Mouse (Mus musculus) heart, postnatal 10 days (tissue): ENCODE results near the gene Fads6. TPM values are rescaled to one million over a fixed set of nuclear protein-coding genes. Genes with fewer than 3 reads are reported as not detected.
A peak's percentile ranks its signal among the peaks of the same experiment; 100 is the strongest.

Experiments used
- DNase-seq, 2 experiments: peaks; one replicate each; pipeline ENCODE4 v3.0.0; 2021
- intact Hi-C: fragments of 180-260 bp; cut with DNase I; formaldehyde crosslinking; loops from one replicate; pipeline ENCODE4 v1.15.1; 2025
- total RNA-seq, 2 experiments: library from RNA; stranded (reverse); gene quantifications; 2 replicates each; pipeline ENCODE4 v1.2.3; 2021

Gene Fads6
- total RNA-seq, 2 experiments from 2014 or later, result 0.89 to 1.2 TPM

DNA sequence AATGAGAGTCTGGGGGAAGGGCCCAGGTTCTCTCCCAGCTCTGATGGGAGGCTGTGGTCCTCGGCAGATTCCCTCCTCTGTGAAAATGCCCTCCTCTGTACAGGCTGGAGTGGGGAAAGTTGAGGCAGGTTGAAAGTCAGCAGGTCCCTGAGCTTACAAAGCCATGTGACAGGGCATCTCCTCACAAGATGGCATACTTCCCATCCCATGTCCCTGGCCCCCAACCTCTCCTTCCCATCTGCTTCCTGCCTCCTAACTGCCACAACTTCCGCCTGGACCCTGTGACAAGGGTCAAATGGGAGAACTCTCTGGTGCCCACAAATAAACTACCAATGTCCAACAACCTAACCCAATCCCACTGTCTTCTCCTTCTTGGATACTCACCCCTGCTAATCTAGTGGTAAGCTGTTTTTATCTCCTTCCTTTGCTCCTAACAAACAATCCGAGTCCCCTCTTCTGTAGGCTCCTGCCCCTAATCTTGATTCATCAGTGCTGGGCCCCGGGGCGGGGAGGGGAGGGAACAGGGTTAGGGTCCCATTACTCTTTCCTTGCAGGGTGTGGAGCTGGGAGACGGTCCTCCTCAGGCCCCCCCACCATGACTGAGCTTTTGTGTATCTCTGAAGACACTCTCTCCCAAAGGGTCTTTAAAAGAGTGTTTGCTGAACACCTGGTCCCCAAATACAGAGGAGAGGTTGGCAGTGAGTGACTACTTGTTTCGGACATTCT, 33.2 kb downstream of the Fads6 start:
- no peak for DNase-seq
- intact Hi-C loops, result loop anchor here (1.0 kb wide), 1 partner anchor 61 kb away; no protein-coding TSS in a partner anchor

DNA sequence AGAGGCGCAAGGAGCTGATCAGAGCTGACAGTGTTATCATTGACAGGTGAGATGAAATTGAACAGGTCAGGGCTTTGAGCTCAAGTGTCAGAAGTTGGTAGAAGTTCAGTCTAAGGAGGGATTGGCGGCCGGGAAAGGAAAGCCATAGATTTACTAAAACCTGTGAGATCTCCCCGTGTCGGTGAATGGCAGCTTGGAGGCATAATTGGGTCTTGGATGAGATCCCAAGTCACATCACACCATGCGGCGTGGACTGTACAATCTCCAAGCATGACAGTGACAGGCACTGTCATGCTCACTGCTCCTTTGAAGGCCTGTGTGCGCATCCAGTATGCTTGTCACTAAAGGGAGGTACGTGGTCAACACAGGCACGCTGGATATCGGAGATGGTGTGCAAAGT, 34.5 kb downstream of the Fads6 start:
- intact Hi-C loops, result no loop called here
- no peak for DNase-seq

DNA sequence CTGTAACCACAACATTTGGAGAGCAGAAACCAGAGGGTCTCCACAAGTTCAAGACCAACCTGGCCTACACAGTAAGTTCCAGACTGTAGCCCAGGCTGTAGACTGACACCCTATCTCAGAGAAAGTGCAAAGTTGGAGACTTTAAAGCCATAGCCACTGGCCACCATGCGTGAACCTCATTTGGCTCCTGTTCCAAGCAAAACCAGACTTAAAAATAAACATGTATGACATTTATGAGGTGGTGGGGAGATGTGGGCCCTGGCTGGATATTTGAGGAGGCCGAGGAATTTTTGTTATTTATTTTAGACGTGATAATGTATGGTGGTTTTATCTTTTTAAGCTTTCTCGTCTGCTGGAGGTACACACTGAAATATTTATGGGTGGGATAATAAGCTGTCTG, 38.3 kb downstream of the Fads6 start:
- intact Hi-C loops, result no loop called here

DNA sequence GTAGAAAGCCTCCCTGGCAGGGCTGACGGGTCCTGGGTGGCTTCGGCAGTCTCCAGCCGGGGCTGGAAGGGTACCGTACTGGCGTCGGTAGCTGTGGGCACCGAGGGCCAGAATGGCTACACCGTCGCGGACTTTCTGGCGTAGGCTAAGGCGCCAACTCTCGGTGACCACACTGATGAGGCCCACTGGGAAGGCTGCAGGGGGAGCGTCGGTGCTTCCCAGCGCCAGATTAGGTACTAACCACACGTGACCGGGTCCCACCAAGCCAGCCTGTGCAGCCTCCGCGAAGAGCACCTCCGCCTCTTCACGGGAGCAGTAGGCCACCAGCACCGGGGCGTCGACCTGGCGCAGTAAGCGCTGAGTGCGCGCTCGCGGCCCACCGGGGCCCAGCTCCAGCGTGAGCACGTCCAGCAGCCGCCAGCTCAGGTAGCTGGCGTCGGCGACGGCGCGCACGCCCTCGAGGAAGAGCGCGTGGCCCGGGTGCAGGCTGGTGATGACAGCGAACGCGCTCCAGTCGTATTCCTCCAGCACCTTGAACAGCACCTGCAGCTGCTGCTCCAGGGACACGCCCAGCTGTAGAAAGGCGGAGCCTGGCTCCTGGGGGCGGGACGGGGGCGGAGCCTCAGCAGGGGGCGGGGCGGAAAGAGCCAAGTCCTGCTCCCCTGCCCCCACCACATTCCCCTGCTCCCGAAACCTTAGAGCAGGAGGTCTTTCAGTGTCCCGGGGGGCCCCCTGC, 39.5 kb downstream of the Fads6 start:
- intact Hi-C loops, result no loop called here

More for the DNA sequence above, 38.3 kb downstream of the Fads6 start:
- no peak for DNase-seq

DNA sequence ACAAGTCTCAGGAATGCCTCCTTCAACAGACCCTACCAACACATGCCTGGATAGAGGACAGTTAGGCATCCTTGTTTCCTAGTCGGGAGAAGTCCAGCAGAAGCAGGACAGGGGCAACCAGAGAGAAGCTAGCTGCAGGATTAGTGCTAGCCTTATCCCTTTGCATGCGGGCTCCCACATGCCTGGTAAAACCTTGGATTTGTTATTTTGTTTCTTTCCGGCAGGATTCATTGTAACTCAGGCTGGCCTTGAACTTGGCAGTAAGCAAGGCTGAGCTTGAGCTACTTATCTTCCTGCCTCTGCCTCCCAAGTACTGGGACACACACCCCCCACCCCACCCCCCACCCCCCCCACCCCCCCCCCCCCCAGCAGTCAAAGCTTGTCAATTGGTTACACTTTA, 46.2 kb downstream of the Fads6 start:
- no peak for DNase-seq
- intact Hi-C loops, result no loop called here

More for the DNA sequence above, 39.5 kb downstream of the Fads6 start:
- DNase-seq, result no peak

DNA sequence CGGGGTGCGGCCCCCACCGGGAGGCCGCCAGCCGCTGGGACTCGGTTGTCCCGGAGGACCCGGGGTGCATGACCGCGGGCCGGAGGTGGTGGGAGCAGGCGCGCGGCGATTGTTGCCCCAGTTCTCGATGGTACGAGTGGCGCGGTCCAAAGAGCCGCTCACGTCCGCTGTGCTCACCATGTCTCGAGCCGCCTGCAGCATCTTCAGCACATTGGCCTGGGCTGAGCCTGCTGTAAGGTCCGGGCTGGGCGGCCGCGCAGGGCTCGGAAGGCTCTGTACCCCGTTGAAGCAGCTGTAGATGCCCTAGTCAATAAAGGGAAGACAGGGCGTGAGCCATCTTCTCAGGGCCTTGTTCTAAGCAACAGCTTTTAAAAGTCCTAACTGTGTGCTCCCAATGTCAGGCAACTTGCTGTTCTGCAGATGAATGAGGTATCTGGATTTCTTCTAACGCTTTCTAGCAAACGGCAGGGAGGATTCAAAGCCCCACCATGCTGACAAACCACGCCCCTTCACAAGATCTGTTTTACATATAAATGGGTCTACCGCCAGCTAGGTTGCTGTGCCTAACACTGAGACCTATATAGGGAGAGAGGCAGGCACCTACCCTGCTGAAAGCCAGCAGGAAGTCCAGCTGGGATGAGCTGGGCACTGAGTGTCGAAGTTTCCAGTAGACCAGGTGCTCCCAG, 46.9 kb downstream of the Fads6 start:
- intact Hi-C loops, result no loop called here
- no peak for DNase-seq

DNA sequence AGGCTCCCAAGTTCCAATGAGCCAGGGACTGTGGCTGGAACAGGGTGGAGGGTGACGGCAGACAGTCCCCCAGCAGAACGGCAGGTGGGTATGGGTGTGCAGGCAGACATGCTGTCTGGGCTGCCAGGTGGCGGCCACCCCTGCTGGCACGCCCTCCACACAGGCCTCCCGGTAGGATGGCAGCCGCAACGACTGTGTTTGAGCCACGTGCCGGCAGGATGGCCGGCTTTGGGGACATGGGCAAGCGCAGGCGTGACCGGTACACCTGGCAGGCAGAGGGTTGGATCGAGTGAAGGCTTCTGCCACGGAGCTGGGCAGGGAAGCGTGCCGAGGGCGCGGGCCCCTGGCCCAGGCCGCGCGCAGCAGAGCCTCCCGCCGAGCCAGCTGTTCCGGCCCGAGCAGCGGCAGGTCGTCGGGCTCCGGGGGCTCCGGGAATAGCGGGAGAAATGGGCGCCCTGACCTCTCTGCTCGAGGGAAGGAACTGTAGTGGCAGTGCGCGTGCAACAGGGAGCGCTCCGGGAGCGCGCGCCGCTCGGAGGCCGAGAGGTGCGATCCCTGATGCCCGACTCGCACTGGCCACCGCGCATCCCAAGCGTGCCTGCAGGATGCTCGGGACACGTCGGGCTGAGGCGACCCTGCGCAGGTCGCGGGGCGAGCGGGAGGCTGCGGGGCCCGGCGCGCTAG, 47.6 kb downstream of the Fads6 start:
- intact Hi-C loops, result no loop called here
- DNase-seq, result peak in 1 of 2 experiments; percentile 45

DNA sequence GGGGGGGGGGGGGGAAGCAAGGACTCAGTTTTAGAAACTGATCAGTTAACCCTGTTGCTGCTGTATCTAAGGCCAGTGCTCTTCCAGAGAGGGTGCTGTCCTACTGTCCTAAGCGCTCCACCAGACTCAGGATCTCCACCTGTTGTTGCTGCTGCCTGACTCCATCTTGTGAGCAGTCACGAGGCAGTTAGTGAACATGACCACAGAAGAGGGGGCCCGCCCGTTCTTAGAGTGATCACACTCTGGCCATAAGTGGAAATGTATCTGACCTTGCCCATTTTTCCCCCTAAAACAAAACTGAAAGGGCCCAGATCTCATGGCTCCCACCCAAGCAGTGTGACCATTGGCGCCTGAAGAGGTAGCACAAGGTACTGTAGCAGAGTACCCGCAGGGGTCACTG, 49.5 kb downstream of the Fads6 start:
- intact Hi-C loops, result no loop called here
- DNase-seq, result no peak

DNA sequence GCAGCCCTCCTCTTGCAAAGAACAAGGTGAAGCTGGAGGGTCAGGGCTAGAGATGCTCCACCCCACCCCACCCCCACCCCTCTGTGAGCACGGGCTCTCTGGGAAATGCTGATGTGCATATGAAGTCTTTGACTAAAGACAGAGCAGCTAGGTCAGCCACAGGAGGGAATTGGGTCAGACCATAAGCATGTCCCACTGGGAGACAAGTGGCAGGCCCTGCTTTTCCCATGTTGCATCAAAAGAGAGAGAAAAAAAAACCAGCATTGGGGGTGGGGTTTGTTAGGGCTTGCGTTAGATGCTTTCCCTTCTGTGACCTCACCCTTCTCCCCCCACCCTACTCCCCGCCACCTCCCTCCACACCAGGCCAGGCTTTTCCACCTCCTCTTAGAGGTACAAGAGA, 50.2 kb downstream of the Fads6 start:
- DNase-seq, result no peak
- intact Hi-C loops, result no loop called here

DNA sequence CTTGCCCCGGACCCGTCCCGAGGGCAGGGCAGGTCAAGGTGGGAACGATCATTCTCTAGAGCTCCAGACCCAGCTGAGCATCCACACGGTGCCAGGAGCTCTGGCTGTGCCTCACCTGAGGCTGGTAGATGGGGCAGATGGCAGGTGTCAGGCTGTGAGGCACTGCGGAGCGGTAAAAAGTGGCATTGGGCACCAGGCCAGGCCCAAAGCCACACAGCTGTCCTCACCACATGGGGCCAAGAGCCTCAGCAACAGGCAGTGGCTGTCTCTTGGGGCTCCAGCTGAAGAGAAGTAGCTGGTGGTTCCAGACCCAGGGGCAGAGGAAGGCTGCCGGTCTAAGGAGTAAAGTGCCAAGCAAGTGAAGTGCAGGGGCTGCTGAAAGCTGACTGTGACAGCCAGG, 51.1 kb downstream of the Fads6 start:
- intact Hi-C loops, result no loop called here
- no peak for DNase-seq

DNA sequence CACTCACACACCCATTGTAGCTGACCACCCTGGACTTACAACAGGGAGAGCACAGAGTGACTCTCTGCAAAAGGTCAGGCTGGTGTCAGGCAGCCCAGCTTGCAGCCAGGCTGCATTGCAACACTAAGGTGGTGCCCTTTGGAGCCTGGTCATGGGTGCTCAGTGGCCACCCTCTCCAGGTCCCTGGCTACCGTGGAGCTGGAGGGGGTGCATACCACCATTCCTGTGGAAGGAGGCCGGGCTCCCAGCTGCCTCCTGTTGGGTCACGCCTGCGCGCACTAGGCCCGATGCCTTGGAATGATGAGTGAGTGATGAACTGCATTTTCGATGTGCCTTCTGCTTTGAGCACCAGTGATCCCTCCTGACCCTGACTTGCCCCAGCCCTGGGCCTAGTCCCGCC, 52.6 kb downstream of the Fads6 start:
- intact Hi-C loops, result no loop called here
- no peak for DNase-seq

DNA sequence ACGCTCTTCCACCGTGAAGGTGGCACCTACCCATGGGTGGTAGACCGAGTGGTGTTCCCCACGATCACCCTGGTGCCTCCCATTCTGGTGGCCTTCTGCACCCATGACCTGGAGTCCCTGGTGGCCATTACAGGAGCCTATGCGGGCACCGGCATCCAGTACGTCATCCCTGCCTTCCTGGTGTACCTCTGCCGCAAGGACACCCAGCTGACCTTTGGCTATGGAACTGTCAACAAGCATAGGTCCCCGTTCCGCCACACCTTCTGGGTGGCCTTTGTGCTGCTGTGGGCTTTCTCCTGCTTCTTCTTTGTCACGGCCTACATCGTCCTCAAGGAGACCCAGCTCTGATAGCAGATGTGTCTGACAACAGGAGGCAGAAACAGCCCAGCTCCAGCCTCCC, 53.7 kb downstream of the Fads6 start:
- intact Hi-C loops, result no loop called here
- DNase-seq, result no peak

DNA sequence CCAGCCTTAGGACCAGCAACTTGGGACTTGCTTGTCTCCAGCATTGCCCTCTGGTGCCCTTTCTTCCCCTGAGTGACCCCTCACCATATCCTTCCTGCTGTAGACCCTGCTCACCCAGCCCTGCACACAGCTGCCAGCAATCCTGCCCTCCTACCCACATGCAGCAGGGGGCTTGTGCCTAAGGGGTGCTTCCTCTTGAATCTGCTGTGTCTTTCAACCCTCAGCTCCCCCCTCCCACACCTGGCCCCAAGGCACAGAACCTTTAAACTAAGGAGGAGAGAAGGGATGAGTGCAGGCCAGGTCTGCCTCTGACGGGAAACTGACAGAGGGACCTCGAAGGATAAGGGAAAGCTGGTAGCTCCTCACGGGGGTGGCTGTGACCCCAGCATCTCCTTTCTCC, 54.7 kb downstream of the Fads6 start:
- intact Hi-C loops, result no loop called here
- DNase-seq, result no peak

DNA sequence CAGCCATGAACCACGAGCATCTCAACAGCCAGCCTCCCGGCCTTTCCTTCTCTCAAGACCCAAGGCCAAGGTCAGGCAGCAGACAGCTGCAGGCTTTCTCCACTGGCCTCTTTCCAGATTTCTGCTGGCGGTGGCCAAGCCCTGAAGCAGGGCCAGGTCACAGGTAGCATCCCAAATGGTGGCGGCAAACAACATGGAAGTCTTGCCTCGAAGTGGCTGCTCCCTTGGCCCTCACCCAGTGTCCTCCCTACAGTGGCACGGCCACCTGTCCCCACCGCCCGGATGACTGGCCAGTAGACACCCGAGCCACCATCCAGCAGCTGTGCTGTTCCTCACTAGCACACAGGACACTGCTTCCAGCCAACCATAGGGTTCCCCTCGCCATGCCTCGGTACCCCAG, 56.1 kb downstream of the Fads6 start:
- DNase-seq, result no peak
- intact Hi-C loops, result no loop called here

DNA sequence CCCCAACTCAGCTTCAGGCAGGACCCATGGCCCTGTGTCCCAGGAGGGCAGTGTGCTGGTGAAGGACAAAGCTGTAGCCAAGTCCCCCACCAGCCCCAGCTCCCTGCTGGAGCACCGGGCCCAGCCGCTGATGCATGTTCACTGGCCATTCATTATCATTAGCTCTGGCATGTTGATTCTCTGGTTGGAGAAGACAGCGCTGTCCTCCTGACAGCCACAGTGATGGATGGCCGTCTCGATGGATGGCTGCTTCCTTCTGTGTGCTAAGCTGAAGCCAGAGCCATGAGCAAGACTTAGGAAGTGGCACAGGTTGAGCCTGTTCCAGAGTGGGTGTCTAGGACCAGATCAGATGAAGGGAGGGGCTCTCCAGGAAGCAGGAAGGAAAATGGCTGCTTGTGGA, 60.9 kb downstream of the Fads6 start:
- no peak for DNase-seq
- intact Hi-C loops, result no loop called here

DNA sequence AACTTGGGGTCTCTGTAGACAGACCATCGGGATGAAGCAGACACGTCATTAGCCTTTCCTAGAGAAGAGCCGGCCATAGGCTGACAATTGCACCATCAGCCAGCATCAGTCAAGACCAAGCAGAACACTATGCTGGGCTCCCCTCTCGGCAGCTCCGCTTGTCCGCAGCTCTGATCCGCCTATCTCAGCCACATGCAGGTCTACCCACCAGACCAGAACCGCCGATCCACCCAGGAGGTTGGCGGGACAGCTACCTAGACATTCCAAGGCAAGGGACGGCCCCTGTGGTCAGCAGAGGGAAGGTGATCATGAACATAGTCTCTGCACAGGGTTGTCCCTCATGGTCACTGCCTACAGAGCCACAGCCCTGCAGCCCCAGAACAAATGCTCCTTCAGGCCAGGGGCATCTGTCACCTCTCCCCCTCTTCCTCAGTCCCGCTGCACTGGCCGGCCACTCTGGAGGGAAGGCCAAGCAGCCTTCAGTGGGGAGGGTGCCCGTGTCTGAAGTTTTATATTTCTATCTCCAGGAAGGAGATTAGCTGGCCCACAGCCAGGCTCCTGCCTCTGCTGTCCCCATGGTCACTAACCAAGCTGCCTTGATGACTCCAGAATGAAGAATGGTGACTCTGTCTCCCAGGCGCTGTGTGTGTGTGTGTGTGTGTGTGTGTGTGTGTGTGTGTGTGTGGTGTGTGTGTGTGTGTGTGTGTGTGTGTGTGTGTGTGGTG, 63.0 kb downstream of the Fads6 start:
- intact Hi-C loops, result no loop called here
- DNase-seq, result no peak

DNA sequence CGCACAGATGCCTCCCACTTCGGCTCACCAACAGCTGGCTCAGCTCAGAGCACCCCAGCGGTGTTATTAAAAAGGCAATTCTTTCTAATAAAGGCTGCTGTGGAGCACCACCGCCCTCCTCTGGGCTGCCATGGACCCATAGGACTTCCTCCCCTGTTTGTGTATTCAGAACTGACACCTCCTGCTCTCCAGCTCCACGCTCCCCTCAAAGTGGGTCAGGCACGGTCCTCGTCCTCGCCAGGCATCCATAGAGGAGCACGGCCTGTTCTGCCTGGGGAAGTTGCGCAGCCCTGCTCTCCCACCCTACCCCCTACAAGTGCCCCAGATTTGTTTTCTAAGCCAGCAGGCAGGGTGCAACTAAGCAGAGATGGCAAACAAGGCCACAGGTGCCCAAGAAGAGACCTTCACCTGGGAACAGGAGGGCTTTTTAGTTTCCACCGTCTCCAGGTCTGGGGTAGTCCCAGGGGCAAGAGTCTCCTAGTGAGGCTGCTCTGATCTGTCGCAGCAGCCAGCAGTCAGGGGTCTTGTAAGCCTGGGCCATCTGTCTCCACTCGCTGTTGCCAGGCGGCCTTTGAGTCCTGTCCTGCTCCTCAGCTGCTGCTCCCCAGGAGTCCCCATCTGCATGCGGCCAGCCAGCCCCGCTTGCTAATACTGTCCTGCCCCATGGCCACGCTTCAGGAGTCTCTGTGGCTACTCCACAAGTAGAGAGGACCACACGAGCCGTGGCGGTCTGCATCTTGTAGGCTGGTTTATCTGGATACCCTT, 63.8 kb downstream of the Fads6 start:
- intact Hi-C loops, result loop anchor here (2.0 kb wide), 1 partner anchor 31 kb away; no protein-coding TSS in a partner anchor
- no peak for DNase-seq

DNA sequence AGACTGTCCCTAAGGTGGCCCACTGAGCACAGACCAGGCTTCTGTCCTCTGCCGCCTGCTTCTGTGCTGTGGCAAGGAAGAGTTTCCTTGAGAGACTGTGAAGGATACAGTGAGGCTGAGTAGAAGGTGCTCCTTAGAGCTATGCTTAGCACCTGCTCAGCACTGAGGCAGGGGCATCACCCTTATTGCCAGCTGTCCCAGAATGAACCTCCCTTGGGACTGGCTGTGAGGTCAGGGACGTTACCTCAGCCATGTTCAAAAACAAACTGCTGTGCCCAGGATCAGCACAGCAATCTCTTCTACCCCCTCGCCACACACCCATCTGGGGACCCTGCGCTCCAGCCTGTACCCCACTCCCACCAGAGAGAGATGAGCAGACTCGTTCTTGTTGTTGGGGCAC, 64.6 kb downstream of the Fads6 start:
- intact Hi-C loops, result loop anchor here (2.0 kb wide), 1 partner anchor 30 kb away; no protein-coding TSS in a partner anchor
- DNase-seq, result no peak

DNA sequence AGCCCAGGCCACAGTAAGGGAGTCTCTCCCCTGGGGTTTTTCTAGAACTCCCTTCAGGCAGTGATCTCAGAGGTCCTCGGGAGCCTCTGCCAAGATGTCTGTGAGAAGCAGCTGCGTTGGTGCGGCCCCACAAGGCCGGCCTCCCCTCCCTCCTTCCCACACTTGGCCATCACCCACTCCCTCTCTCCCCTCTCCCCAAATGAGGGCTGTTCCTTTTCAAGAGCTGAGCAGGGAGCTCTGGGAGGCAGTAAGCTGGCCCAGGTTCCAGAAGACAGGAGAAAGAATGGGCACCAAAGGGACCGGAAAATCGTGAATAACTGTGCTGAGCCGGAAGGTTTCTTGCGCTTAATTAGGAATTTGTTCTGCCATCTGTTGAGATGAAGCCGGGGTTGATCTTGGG, 65.5 kb downstream of the Fads6 start:
- DNase-seq, result no peak
- intact Hi-C loops, result loop anchor here (2.0 kb wide), 1 partner anchor 29 kb away; no protein-coding TSS in a partner anchor
